Mouse (Mus musculus): ENCODE results near the gene Capg.

GRCm38 (mm10) chr6:72562486-72562885 lies 18.3 kb downstream of the Capg start:
- TF ChIP-seq POLR2A (IDR thresholded peaks at IDR 0.05; ENCODE audit: low read depth, low read length) (no peak), CTCF (IDR thresholded peaks at IDR 0.05; ENCODE audit: borderline replicate concordance, insufficient read depth, low read length) (no peak)
